In genomic region chr11:72607469-72608070, GRCm38 (mm10) we compare ENCODE assay signal across 8 mouse cellular contexts. TPM values are rescaled to one million over a fixed set of nuclear protein-coding genes. Genes with fewer than 3 reads are reported as not detected.
A peak's percentile ranks its signal among the peaks of the same experiment; 100 is the strongest.
DNase-seq lines count a peak whose midpoint lies in the region; ATAC-seq lines count a peak whose summit lies in the region.

No protein-coding gene starts in this region.

- H3K9me3 ChIP-seq in embryonic facial prominence, embryonic 12.5 days: no peaks in the 10 kb centered on the region
- H3K9me3 ChIP-seq in liver, embryonic 15.5 days (replicated peaks): no peaks in the 10 kb centered on the region
- H3K9me3 ChIP-seq in neural tube, embryonic 11.5 days (ENCODE audit: control insufficient read depth, low read length): no peaks in the 10 kb centered on the region

- no peaks in the 10 kb centered on the region for H3K27me3 ChIP-seq in embryonic facial prominence, embryonic 12.5 days
- H3K27me3 ChIP-seq in liver, embryonic 15.5 days: no peaks in the 10 kb centered on the region
- H3K27me3 ChIP-seq in neural tube, embryonic 11.5 days (ENCODE audit: control insufficient read depth, insufficient read depth, low read length): no peaks in the 10 kb centered on the region

- H3K4me2 ChIP-seq in embryonic facial prominence, embryonic 12.5 days (replicated peaks): peak overlapping the region; percentile 65
- peak overlapping the region; percentile 94 for H3K4me2 ChIP-seq in liver, embryonic 15.5 days
- H3K4me2 ChIP-seq in neural tube, embryonic 11.5 days (ENCODE audit: low read depth): peak overlapping the region; percentile 47

- H3K9ac ChIP-seq in embryonic facial prominence, embryonic 12.5 days: peak overlapping the region; percentile 97
- peak overlapping the region; percentile 95 for H3K9ac ChIP-seq in liver, embryonic 15.5 days
- peak overlapping the region; percentile 98 for H3K9ac ChIP-seq in neural tube, embryonic 11.5 days (ENCODE audit: low read length)

- WGBS in embryonic facial prominence, embryonic 12.5 days: under 1% methylated on average over 53 of the region's 79 CpGs
- WGBS in liver, embryonic 15.5 days (ENCODE audit: insufficient replicate concordance): under 1% methylated on average over 76 of the region's 79 CpGs
- under 1% methylated on average over 66 of the region's 79 CpGs for WGBS in neural tube, embryonic 11.5 days

- H3K27ac ChIP-seq in embryonic facial prominence, embryonic 12.5 days: peak overlapping the region; percentile 99
- H3K27ac ChIP-seq in liver, embryonic 15.5 days (replicated peaks): peak overlapping the region; percentile 98
- H3K27ac ChIP-seq in neural tube, embryonic 11.5 days (ENCODE audit: low read depth, low read length): peak overlapping the region; percentile 99

- DNase-seq in left cerebral cortex, adult 18-20 months (ENCODE audit: low spot score in 2 of 2): peak; percentile 46 to 56
- DNase-seq in left cerebral cortex, adult 9 months (ENCODE audit: low spot score in 2 of 2): no peak
- peak; percentile 84 for DNase-seq in heart, adult 9 months (ENCODE audit: low spot score in 2 of 2)
- DNase-seq in kidney, adult 8-10 months: peak; percentile 82 to 83
- peak; percentile 83 for DNase-seq in neural tube, embryonic 11.5 days (ENCODE audit: low spot score)
- peak; percentile 83 for DNase-seq in testis, postnatal 14 days (ENCODE audit: low spot score)

- peaks cover 9% of the 10 kb centered on the region for H3K4me1 ChIP-seq in embryonic facial prominence, embryonic 12.5 days
- H3K4me1 ChIP-seq in liver, embryonic 15.5 days (replicated peaks): peaks cover 22% of the 10 kb centered on the region
- peaks cover 3% of the 10 kb centered on the region; the same call in 1 of the 2 replicates for H3K4me1 ChIP-seq in neural tube, embryonic 11.5 days (ENCODE audit: control insufficient read depth, insufficient read depth, low read length)

- peak overlapping the region; percentile 97 for H3K4me3 ChIP-seq in embryonic facial prominence, embryonic 12.5 days
- H3K4me3 ChIP-seq in liver, embryonic 15.5 days (replicated peaks): peak overlapping the region; percentile 86
- peak overlapping the region; percentile 95 for H3K4me3 ChIP-seq in neural tube, embryonic 11.5 days (ENCODE audit: low read depth, low read length)

- peak; percentile 60 for ATAC-seq in embryonic facial prominence, embryonic 12.5 days (ENCODE audit: insufficient number of reproducible peaks, insufficient read depth, low FRiP score, low TSS enrichment)
- peak; percentile 74 for ATAC-seq in liver, embryonic 15.5 days (ENCODE audit: insufficient read depth)
- ATAC-seq in neural tube, embryonic 11.5 days (ENCODE audit: insufficient read depth, low FRiP score, low TSS enrichment): peak; percentile 67

- H3K36me3 ChIP-seq in embryonic facial prominence, embryonic 12.5 days: no peaks in the 10 kb centered on the region
- no peaks in the 10 kb centered on the region for H3K36me3 ChIP-seq in liver, embryonic 15.5 days (replicated peaks)
- no peaks in the 10 kb centered on the region for H3K36me3 ChIP-seq in neural tube, embryonic 11.5 days (ENCODE audit: control insufficient read depth, insufficient read depth, low read length)

RNA-seq across cellular contexts. Expression of gene Ube2g1, which starts 0.5 kb away (rescaled TPM):
- total RNA-seq in left cerebral cortex, adult 18-20 months (2021): 10 to 100 TPM; 45.8 to 47.2 TPM
- 90.3 and 90.8 TPM in 2 replicates for polyA plus RNA-seq in embryonic facial prominence, embryonic 12.5 days (2016; fragmentation: Nextera tagmentation; extraction: Ambion mirVana)
- 20.2 and 21.7 TPM in 2 replicates for polyA plus RNA-seq in liver, embryonic 15.5 days (2015; fragmentation: Nextera tagmentation; extraction: Ambion mirVana)
- polyA plus RNA-seq in neural tube, embryonic 11.5 days (2014; fragmentation: Nextera tagmentation; extraction: Ambion mirVana): 119 and 120 TPM in 2 replicates

RNA-seq across cellular contexts. Expression of gene Spns3, which starts 57.3 kb away (rescaled TPM):
- under 1 TPM; 0.21 to 0.28 TPM for total RNA-seq in left cerebral cortex, adult 18-20 months (2021)
- not detected in 2 replicates for polyA plus RNA-seq in embryonic facial prominence, embryonic 12.5 days (2016; fragmentation: Nextera tagmentation; extraction: Ambion mirVana)
- 1.8 TPM in 2 replicates for polyA plus RNA-seq in liver, embryonic 15.5 days (2015; fragmentation: Nextera tagmentation; extraction: Ambion mirVana)
- polyA plus RNA-seq in neural tube, embryonic 11.5 days (2014; fragmentation: Nextera tagmentation; extraction: Ambion mirVana): 0.25 TPM in 1 of 2 replicates, not detected in the other

Comparison
In these comparisons a context has a peak if more than half of its experiments do, and no peak if none do; other contexts are left out.
1. DNase-seq: peak in left cerebral cortex, adult 18-20 months (2 of 2), heart, adult 9 months (2 of 2), kidney, adult 8-10 months (2 of 2), neural tube, embryonic 11.5 days (single experiment) and testis, postnatal 14 days (single experiment); none in left cerebral cortex, adult 9 months (0 of 2).
2. Peak in every context shown above with its lines, with median percentiles within 50 percentile points of each other: ATAC-seq, H3K27ac ChIP-seq, H3K4me2 ChIP-seq, H3K4me3 ChIP-seq and H3K9ac ChIP-seq.